Mouse (Mus musculus) limb, embryonic 15.5 days (tissue): Measurements from ENCODE around the gene Cgnl1. TPM values are rescaled to one million over a fixed set of nuclear protein-coding genes. Genes with fewer than 3 reads are reported as not detected.
A peak's percentile ranks its signal among the peaks of the same experiment; 100 is the strongest.
"Not testable (repeated sequence)": the region's sequence is repeated elsewhere in the genome, so short reads cannot be mapped to it uniquely, and the experiment has no call there.

Experiments used
- ATAC-seq: fragments of 200-750 bp; cut with Nextera tagmentation; 2 replicates; pipeline ENCODE4 v1.8.0; 2017; ENCODE audit warnings: low read depth, moderate TSS enrichment; ENCODE audit not compliant: insufficient number of reproducible peaks, low FRiP score, low TSS enrichment
- H3K27ac ChIP-seq: fragments of 300-500 bp; sonication (generic); 2 replicates; pipeline ENCODE4 v1.5.1; 2015; ENCODE audit warnings: moderate library complexity, mild to moderate bottlenecking, inconsistent platforms
- H3K27me3 ChIP-seq: fragments of 300-500 bp; sonication (generic); 2 replicates; pipeline ENCODE4 v1.6.1; 2015; ENCODE audit warnings: inconsistent platforms
- H3K36me3 ChIP-seq: fragments of 300-500 bp; sonication (generic); 2 replicates; pipeline ENCODE4 v1.6.1; 2015; ENCODE audit warnings: inconsistent platforms
- H3K4me1 ChIP-seq: fragments of 300-500 bp; sonication (generic); 2 replicates; pipeline ENCODE4 v1.6.1; 2015; ENCODE audit warnings: inconsistent platforms
- H3K4me2 ChIP-seq: fragments of 300-500 bp; sonication (generic); 2 replicates; pipeline ENCODE4 v1.6.1; 2015; ENCODE audit warnings: mild to moderate bottlenecking, inconsistent platforms
- H3K4me3 ChIP-seq: fragments of 300-500 bp; sonication (generic); 2 replicates; pipeline ENCODE4 v1.5.1; 2015; ENCODE audit warnings: mild to moderate bottlenecking, inconsistent platforms
- H3K9ac ChIP-seq: fragments of 300-500 bp; sonication (generic); 2 replicates; pipeline ENCODE4 v1.6.1; 2015; ENCODE audit warnings: inconsistent platforms
- H3K9me3 ChIP-seq: fragments of 300-500 bp; sonication (generic); 2 replicates; pipeline ENCODE4 v1.6.1; 2016; ENCODE audit warnings: inconsistent platforms
- WGBS: fragments of 180-500 bp; shearing (Covaris S2); methylation state at CpG from one replicate; pipeline ENCODE4 v1.1.7; 2015; 5-methylcytosine and 5-hydroxymethylcytosine counted together
- polyA plus RNA-seq: library from polyadenylated mRNA; unstranded; fragments of >200 nt; fragmentation: Nextera tagmentation; extraction: Ambion mirVana; gene quantifications from 2 replicates; pipeline ENCODE4 v1.2.1, GENCODE M21; 2015

The Cgnl1 gene
- polyA plus RNA-seq, 1 experiment from 2014 or later: 17.5 TPM

DNA sequence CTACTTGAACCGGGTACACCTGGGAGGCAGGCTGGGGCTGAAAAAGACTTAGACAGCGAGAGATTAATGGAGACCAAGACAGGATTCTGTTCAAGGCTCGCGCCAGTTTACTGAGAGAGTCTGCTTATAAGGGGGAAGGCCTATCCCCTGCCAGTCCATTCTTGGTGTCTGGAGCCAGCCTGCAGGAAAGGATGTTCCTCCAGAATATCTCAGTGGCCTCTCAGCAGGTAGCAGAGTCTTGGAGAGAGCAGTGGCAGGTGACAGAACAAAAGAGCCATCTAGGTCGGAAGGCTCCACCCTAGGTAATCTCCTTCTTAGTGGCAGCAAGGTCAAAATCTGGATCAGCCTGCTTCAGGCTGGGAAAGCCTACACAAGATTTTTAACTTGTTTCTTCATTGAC is 151.3 kb downstream of the Cgnl1 start:
- not testable (repeated sequence) for H3K27ac ChIP-seq

DNA sequence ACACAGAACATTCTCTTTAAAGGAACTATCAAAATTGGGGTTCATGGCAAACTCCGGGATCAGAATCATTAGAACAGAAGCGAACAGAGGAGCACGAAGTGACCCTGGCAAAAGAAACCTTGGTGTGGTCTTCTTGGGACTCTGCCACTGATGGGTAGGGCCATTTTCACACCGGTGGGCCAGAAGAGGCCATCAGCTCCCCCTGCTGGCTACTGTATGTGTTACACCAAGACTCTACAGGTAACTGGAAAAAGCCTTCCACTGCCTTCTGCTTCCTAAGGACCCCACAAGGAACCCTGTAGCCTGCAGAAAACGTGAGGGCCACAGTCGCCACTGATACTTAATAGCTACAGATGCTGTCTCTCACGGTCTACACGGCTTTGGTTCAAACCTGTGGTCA is 154.0 kb downstream of the Cgnl1 start:
- ATAC-seq: no peak
- no peaks in the 10 kb centered on the region for H3K27me3 ChIP-seq
- no peaks in the 10 kb centered on the region for H3K4me1 ChIP-seq
- no peak overlapping the region for H3K27ac ChIP-seq
- no peak overlapping the region for H3K4me2 ChIP-seq
- H3K4me3 ChIP-seq: no peak overlapping the region
- H3K9me3 ChIP-seq: no peaks in the 10 kb centered on the region
- WGBS: 49% methylated on average over 8 of the region's 8 CpGs
- no peak overlapping the region for H3K9ac ChIP-seq
- no peaks in the 10 kb centered on the region for H3K36me3 ChIP-seq

More for the DNA sequence above, 151.3 kb downstream of the Cgnl1 start:
- H3K4me1 ChIP-seq, H3K4me2 ChIP-seq, H3K9me3 ChIP-seq, H3K27me3 ChIP-seq, H3K4me3 ChIP-seq, ATAC-seq, H3K9ac ChIP-seq, H3K36me3 ChIP-seq: not testable (repeated sequence)
- 85% methylated on average over 5 of the region's 5 CpGs for WGBS

DNA sequence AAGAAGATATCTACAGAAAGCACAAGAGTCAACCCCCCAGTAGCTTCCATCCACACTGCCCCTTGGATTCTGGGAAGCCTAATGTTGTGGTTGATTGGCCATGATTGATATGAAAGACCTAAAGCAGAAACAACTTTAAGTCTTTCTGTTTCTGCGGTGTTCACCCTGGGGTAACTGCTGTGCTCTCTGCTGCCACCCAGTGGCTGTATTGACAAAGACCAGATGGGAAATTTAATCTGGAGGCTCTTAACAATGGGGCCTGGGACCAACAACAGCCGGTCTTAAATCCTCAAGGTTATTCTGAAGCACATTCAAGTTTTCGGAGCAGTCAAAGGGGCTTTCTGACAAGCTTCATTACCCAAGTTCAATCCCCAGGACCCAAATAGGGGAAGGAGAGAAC is 155.2 kb downstream of the Cgnl1 start:
- no peaks in the 10 kb centered on the region for H3K9me3 ChIP-seq
- no peak overlapping the region for H3K4me3 ChIP-seq
- H3K27ac ChIP-seq: no peak overlapping the region
- H3K9ac ChIP-seq: no peak overlapping the region
- no peak overlapping the region for H3K4me2 ChIP-seq
- no peaks in the 10 kb centered on the region for H3K36me3 ChIP-seq
- no peak for ATAC-seq
- H3K27me3 ChIP-seq: no peaks in the 10 kb centered on the region
- no peaks in the 10 kb centered on the region for H3K4me1 ChIP-seq
- WGBS: 11% methylated on average over 3 of the region's 3 CpGs

DNA sequence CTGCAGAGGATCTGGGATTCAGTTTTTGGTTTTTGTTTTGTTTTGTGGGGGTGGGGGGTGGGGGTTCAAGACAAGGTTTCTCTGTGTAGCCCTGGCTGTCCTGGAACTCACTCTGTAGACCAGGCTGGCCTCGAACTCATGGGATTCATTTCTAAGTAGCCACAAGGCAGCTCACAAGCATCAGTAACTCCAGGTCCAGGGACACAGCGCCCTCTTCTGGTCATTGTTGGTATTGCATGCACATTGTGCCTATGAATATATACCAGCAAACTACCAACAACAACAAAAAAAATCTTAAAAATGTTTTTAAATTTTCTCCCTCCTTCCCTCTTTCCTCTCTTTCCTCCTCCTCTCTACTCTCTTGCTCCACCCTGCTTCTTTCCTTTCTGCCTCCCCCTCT is 156.8 kb downstream of the Cgnl1 start:
- 24% methylated on average over 2 of the region's 2 CpGs for WGBS

DNA sequence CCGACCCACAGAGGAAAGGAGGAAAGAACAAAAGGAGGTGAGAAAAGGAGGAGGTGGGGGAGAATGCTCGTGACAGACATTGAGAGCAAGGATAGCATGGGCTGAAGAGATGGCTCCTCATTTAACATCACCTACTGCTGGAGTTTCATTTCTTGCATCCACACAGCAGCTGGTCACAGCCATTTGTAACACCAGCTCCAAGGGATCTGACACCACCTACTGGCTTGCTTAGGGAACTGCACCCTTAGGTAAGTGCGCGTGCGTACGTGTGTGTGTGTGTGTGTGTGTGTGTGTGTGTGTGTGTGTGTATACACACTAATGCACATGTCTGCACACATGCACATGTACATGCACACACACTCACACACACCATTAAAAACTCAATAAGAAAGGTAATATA is 158.4 kb downstream of the Cgnl1 start:
- peaks cover 13% of the 10 kb centered on the region for H3K4me1 ChIP-seq
- no peak overlapping the region for H3K4me2 ChIP-seq
- 76% methylated on average over 6 of the region's 6 CpGs for WGBS
- H3K4me3 ChIP-seq: no peak overlapping the region
- no peak overlapping the region for H3K9ac ChIP-seq
- no peaks in the 10 kb centered on the region for H3K9me3 ChIP-seq
- ATAC-seq: no peak
- H3K27ac ChIP-seq: no peak overlapping the region
- no peaks in the 10 kb centered on the region for H3K27me3 ChIP-seq
- H3K36me3 ChIP-seq: no peaks in the 10 kb centered on the region

More for the DNA sequence above, 156.8 kb downstream of the Cgnl1 start:
- Histone ChIP-seq H3K36me3 (no peaks in the 10 kb centered on the region), H3K27me3 (no peaks in the 10 kb centered on the region), H3K9ac (no peak overlapping the region), H3K4me3 (no peak overlapping the region), H3K4me1 (peaks cover 4% of the 10 kb centered on the region), H3K27ac (no peak overlapping the region), H3K4me2 (no peak overlapping the region), H3K9me3 (no peaks in the 10 kb centered on the region)
- no peak for ATAC-seq

DNA sequence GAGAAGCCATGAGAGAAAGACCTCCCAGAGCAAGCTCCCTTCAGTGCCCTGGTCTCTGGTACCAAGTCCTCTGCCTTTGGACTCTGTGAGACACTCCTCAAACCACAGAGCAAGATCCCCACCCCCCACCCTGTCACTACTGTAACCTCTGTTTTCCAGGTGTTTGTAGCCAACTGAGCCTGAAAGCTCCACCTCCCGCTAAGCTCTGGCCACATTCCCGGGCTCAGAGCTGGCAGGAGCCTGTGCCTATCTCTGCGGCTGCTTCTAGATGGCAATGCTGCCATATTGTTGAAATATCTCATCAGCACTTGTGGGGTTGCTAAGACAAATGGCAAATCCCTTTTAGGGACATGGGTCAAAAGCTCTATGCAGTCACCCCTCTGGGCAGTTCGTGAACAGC is 159.5 kb downstream of the Cgnl1 start:
- Histone ChIP-seq H3K9ac (no peak overlapping the region), H3K27ac (no peak overlapping the region), H3K4me1 (peaks cover 13% of the 10 kb centered on the region), H3K4me2 (no peak overlapping the region), H3K4me3 (no peak overlapping the region), H3K9me3 (no peaks in the 10 kb centered on the region), H3K27me3 (no peaks in the 10 kb centered on the region), H3K36me3 (no peaks in the 10 kb centered on the region)
- WGBS: 59% methylated on average over 4 of the region's 4 CpGs
- no peak for ATAC-seq

DNA sequence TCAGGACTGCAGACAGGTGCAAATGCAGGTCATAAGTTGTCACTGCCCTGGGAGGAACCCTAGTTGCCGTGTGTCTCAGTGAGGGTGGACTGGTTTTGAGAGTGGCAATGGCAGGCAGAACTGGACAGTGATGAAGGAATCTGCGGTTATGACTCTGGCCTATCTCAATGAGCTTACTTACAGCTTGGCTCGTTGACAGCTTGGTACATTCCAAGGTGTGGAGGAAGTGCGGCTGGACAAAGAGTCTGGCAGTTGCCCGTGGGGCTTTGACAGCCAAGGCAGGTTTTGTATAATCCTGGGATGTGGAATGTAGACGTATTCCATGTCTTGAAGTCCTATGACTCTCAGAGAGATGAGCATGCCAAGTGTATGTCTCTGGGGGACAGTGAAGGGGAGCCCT is 162.4 kb downstream of the Cgnl1 start:
- no peak overlapping the region for H3K9ac ChIP-seq
- H3K4me2 ChIP-seq: no peak overlapping the region
- peaks cover 13% of the 10 kb centered on the region for H3K4me1 ChIP-seq
- no peaks in the 10 kb centered on the region for H3K9me3 ChIP-seq
- no peak overlapping the region for H3K4me3 ChIP-seq
- H3K27ac ChIP-seq: no peak overlapping the region
- H3K27me3 ChIP-seq: no peaks in the 10 kb centered on the region
- ATAC-seq: no peak
- H3K36me3 ChIP-seq: no peaks in the 10 kb centered on the region
- 41% methylated on average over 6 of the region's 6 CpGs for WGBS

DNA sequence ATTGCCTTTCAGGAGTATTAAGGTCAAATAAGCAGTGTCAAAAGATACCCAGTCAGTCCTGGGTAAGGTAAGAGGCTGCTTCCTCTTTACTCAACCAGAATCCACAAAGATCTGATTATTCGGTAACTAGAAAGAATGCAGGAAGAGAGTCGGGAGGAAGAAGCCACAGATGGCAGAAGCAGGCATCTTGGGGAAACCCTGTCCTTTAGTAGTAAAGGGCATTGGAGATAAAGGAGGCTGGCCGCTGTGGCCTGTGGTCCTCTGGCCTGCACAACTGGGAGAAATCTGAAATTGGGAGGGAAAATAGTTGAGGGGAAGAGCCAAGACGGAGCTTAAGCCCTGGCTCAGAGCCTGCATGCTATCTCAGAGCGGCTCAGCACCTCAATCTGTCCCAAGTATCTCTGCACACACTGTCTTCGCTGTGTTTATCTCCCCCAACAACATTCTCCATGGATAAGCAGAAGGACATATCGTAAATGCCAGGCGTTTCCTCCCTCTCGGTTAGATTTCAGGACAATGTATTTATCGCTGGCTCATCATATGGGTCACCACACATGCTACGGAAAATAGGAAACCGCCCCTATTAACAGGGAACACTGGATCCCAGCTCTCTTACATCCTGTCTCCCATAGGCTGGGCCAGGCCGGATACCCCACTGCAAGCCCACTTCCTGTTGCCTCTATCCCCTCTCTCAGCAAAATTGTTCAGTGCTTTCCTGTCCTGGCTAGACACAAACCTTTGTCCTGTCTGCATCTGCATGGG is 164.9 kb downstream of the Cgnl1 start:
- Histone ChIP-seq H3K4me2 (no peak overlapping the region), H3K9ac (no peak overlapping the region), H3K36me3 (no peaks in the 10 kb centered on the region), H3K9me3 (no peaks in the 10 kb centered on the region), H3K4me1 (peaks cover 13% of the 10 kb centered on the region), H3K27ac (no peak overlapping the region; the same call in 1 of the 2 replicates), H3K27me3 (no peaks in the 10 kb centered on the region), H3K4me3 (no peak overlapping the region)
- 0 out of 2 replicates have a peak, but pooled peaks have one; percentile 32 for ATAC-seq
- whole genome bisulfite sequencing: 68% methylated on average over 13 of the region's 13 CpGs

DNA sequence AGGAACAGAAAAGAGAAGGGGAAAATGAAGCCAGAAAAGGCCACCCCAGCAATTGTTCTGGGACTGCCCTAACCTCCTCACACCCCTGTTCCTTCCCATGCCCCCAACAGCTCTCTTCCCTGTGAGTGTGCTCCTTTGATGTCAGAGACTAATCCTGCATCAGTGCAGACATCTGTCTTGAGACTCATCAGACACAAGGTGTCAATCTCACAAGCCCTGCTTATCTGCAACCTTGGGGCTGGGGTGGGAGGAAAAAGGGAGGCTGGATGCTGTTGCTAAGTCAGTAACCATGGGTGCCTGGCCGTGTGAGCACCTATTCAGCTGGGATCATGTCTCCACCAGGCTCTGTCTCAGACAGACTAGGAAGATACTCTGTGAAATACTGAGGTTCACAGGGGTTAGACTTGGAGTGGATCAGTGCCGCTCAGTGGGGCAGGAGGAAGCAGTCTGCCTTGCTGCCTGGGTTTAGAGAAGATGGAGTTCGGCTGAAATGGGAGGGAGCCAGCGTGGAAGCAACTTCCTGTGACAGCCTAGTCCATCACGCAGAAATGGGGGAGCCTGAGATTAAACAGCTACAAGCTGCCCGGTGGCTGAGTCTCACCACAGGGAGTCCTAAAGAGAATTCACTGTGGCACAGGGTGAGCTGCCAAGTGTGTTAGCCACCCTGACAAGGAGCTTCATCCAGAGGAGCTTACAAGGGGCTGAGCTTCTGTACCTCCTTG is 166.3 kb downstream of the Cgnl1 start:
- Histone ChIP-seq H3K4me1 (peaks cover 13% of the 10 kb centered on the region), H3K36me3 (no peaks in the 10 kb centered on the region), H3K4me2 (no peak overlapping the region), H3K4me3 (no peak overlapping the region), H3K27me3 (no peaks in the 10 kb centered on the region), H3K27ac (no peak overlapping the region), H3K9me3 (no peaks in the 10 kb centered on the region), H3K9ac (no peak overlapping the region)
- WGBS: 49% methylated on average over 6 of the region's 6 CpGs
- no peak for ATAC-seq

DNA sequence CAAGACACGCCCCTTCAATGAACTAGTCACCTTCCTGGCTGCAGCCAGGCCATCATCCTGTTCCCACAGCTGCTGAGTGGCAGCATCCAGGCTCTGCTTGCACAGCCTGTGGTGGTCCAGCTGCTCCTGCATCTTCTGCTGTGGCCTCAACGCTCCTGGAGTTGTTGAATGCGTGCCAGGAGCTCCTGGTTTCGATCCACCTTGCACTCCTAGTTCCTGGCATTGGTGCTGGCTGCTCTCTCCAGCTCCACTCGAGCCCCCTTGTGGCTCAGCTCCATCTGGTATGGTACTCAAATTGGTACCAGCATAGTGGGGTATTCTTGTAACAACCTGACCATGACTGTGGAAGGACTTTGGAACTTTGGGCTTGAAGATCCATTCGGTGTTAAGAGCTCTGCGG is 171.5 kb downstream of the Cgnl1 start:
- H3K36me3 ChIP-seq: no peaks in the 10 kb centered on the region
- no peak overlapping the region for H3K9ac ChIP-seq
- H3K27me3 ChIP-seq: no peaks in the 10 kb centered on the region
- H3K4me3 ChIP-seq: no peak overlapping the region
- H3K4me2 ChIP-seq: no peak overlapping the region
- 74% methylated on average over 7 of the region's 7 CpGs for WGBS
- H3K27ac ChIP-seq: no peak overlapping the region
- H3K4me1 ChIP-seq: peaks cover 12% of the 10 kb centered on the region
- ATAC-seq: no peak
- H3K9me3 ChIP-seq: no peaks in the 10 kb centered on the region

DNA sequence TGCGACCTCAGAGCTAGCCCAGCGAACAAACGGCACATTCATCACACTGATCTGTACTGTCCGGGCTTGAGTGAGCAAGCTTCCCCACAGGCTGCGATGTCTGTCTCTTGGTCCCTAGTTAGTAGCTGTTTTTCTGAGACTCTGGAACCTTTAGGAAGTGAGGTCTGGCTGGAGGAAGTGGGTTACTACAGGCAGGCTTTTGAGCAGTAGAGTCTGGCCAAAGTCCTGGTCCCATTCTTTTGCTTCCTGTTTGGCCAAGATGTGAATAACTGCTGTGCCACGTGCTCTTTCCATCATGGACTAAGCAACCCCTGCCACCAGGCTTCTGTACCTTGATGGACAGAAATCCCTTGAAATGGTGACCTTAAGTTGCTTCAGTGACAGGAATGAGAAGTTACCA is 174.5 kb downstream of the Cgnl1 start:
- Histone ChIP-seq H3K27ac (peak overlapping the region; percentile 7; the same call in 1 of the 2 replicates), H3K9me3 (no peaks in the 10 kb centered on the region), H3K4me1 (peaks cover 21% of the 10 kb centered on the region), H3K4me3 (no peak overlapping the region), H3K9ac (no peak overlapping the region), H3K36me3 (no peaks in the 10 kb centered on the region), H3K27me3 (no peaks in the 10 kb centered on the region), H3K4me2 (no peak overlapping the region)
- WGBS: 65% methylated on average over 6 of the region's 6 CpGs
- ATAC-seq: no peak

DNA sequence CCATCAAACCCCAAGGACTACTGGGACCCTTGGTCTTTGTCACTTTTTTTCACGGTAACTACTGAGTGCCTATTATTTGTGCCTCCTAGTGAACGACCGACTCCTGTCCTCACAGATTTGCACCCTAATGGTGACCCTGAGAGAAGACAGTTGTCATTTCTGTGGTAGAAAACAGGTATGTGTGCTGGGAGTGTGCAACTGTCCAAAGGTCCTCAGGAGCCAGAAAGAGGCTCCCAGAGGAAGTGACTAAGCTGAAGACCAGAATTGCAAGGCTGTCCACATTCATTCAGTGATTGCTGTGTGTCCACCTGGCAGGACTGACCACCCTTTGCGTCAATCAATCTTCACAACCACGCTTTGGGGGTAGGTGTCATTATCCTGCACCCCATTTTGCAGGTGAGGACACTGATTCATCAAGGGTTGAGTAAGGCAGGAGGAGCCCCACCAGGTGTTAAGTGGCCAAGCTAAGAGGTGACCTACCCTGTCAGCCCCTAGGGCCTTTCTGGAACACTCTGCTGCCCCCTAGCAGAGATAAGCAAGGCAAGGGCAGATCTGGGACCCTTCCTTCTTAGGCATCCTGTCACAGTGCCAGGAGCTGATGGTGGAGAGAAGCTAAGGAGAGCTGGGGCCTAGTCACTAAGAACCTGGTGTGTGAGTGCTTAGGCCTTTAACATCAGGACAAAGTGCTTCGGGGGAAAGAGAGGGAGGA is 178.7 kb downstream of the Cgnl1 start:
- H3K4me2 ChIP-seq: peak overlapping the region; percentile 94
- 38% methylated on average over 6 of the region's 6 CpGs for WGBS
- no peaks in the 10 kb centered on the region for H3K9me3 ChIP-seq
- H3K4me1 ChIP-seq: peaks cover 15% of the 10 kb centered on the region
- H3K4me3 ChIP-seq: peak overlapping the region; percentile 62
- H3K9ac ChIP-seq: no peak overlapping the region
- no peaks in the 10 kb centered on the region for H3K36me3 ChIP-seq
- no peak overlapping the region for H3K27ac ChIP-seq
- H3K27me3 ChIP-seq: no peaks in the 10 kb centered on the region
- ATAC-seq: no peak
